Mouse (Mus musculus) MEL (cell line): Measurements from ENCODE around the gene Tsc22d3.

ENCODE experiments used
- CTCF ChIP-seq, 3 experiments: IDR thresholded peaks in 2 of 3; conservative IDR thresholded peaks in 1 of 3; 2 replicates each; pipeline ENCODE4 v1.5.1; 2011 to 2012; ENCODE audit warnings: low read length in 3 of 3, low read depth in 2 of 3, mild to moderate bottlenecking in 2 of 3, improper control_type of control experiment in 1 of 3, inconsistent platforms in 1 of 3, mixed read lengths in 1 of 3, moderate library complexity in 1 of 3; ENCODE audit not compliant: control insufficient read depth in 1 of 3, insufficient read depth in 1 of 3, poor library complexity in 1 of 3, severe bottlenecking in 1 of 3
- EP300 ChIP-seq, 2 experiments: IDR thresholded peaks; 2 replicates each; pipeline ENCODE4 v1.6.1; 2011; ENCODE audit warnings: improper control_type of control experiment in 2 of 2, low read length in 2 of 2, low read depth in 1 of 2, mild to moderate bottlenecking in 1 of 2
- HCFC1 ChIP-seq: IDR thresholded peaks from 2 replicates; pipeline ENCODE4 v1.6.1; 2012; ENCODE audit warnings: low read depth, mild to moderate bottlenecking, inconsistent platforms, low read length, improper control_type of control experiment, moderate library complexity
- KAT2A ChIP-seq: conservative IDR thresholded peaks from 2 replicates; pipeline ENCODE4 v1.6.1; 2012; ENCODE audit warnings: low read depth, low read length, improper control_type of control experiment, inconsistent platforms
- MAX ChIP-seq: IDR thresholded peaks from 2 replicates; pipeline ENCODE4 v1.6.1; 2011; ENCODE audit warnings: low read length, improper control_type of control experiment
- POLR2A ChIP-seq, 2 experiments: IDR thresholded peaks; 2 replicates each; pipeline ENCODE4 v1.6.1; 2011 to 2012; ENCODE audit warnings: low read length in 2 of 2, mild to moderate bottlenecking in 2 of 2, control low read depth in 1 of 2, improper control_type of control experiment in 1 of 2, low read depth in 1 of 2, moderate library complexity in 1 of 2; ENCODE audit not compliant: control insufficient read depth in 1 of 2, insufficient read depth in 1 of 2, poor library complexity in 1 of 2
- RAD21 ChIP-seq: IDR thresholded peaks from 2 replicates; pipeline ENCODE4 v1.6.1; 2011; ENCODE audit warnings: mild to moderate bottlenecking, low read depth, low read length, improper control_type of control experiment
- SIN3A ChIP-seq: IDR thresholded peaks from 2 replicates; pipeline ENCODE4 v1.6.1; 2012; ENCODE audit warnings: low read length, improper control_type of control experiment, inconsistent platforms
- TCF12 ChIP-seq: IDR thresholded peaks from 2 replicates; pipeline ENCODE4 v1.6.1; 2014; ENCODE audit warnings: low read depth, mild to moderate bottlenecking, inconsistent platforms, low read length, improper control_type of control experiment, moderate library complexity

DNA sequence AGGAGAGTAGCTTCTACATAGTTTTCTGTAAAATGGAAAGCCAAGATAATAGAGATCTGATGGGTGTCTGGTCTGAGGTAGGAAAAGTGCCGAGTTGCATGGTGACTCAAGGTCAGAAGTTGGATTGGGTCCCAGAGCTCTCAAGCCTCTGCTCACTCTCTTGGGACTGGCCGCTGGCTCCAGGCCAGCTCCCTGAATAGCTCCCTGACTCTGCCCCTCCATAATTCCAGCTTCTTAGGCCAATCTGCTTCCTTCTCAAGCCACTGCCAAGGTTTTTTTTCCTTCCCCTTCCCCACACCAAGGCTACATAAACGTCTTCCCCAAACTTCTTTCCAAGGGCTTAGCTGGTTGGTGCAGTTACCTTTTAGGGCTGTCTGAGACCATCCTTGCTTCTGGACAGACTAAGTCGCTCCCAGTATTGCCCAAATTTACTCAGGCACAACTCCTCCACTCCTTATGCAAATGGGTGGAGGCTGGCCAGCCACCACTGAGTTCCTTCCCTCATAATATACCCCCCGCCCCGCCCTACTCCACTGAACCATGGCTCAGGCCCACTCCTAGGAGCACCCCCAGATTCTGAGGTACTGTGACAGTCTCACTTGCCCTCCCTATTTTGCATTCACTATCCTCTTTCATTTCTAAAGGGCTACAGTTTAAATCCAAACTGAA lies 42.1 kb downstream of the Tsc22d3 start:
- no peak for TF ChIP-seq KAT2A
- no peak for TF ChIP-seq TCF12
- TF ChIP-seq POLR2A (IDR thresholded peaks at IDR 0.05; ENCODE audit: control insufficient read depth in 1 of 2, insufficient read depth in 1 of 2, low read depth in 1 of 2, low read length in 2 of 2, poor library complexity in 1 of 2) = no peak
- TF ChIP-seq MAX = no peak
- TF ChIP-seq HCFC1 = no peak
- TF ChIP-seq EP300 (IDR thresholded peaks at IDR 0.05; ENCODE audit: low read depth in 1 of 2, low read length in 2 of 2) = no peak
- TF ChIP-seq CTCF (IDR thresholded peaks at IDR 0.05 in 2 of 3, conservative IDR thresholded peaks at IDR 0.05 in 1 of 3; ENCODE audit: control insufficient read depth in 1 of 3, insufficient read depth in 1 of 3, low read depth in 2 of 3, low read length in 3 of 3, poor library complexity in 1 of 3, severe bottlenecking in 1 of 3) = no peak
- TF ChIP-seq SIN3A = no peak
- TF ChIP-seq RAD21 = no peak
